Mouse (Mus musculus): ENCODE data around the gene Olfr1209. TPM values are rescaled to one million over a fixed set of nuclear protein-coding genes. Genes with fewer than 3 reads are reported as not detected.

The Olfr1209 gene
- not detected in 2 replicates for polyA plus RNA-seq (2016; fragmentation: Nextera tagmentation; extraction: Ambion mirVana)

- no peaks in the 10 kb centered on the region for H3K27me3 ChIP-seq
These were observed at the start of gene Olfr1209 for GRCm38 (mm10) chr2:88915057-88915456. Olfr1209 (minus strand) TSS chr2:88915157.

GRCm38 (mm10) chr2:88953669-88954068, 38.7 kb upstream of the Olfr1209 start, which contains the start of gene Olfr1212:
Olfr1212 (plus strand) TSS chr2:88953969.
- Histone ChIP-seq H3K4me1 (no peaks in the 10 kb centered on the region), H3K4me3 (no peak within 1 kb of the TSS), H3K4me2 (replicated peaks) (no peak within 1 kb of the TSS), H3K9ac (replicated peaks) (no peak within 1 kb of the TSS), H3K9me3 (no peaks in the 10 kb centered on the region), H3K27ac (replicated peaks) (no peak within 1 kb of the TSS), H3K36me3 (no peaks in the 10 kb centered on the region), H3K27me3 (no peaks in the 10 kb centered on the region)
- ATAC-seq (ENCODE audit: low FRiP score, low read depth): no peak

More at GRCm38 (mm10) chr2:88915057-88915456, at the start of gene Olfr1209:
- Histone ChIP-seq H3K36me3 (no peaks in the 10 kb centered on the region), H3K9ac (replicated peaks) (no peak within 1 kb of the TSS), H3K9me3 (no peaks in the 10 kb centered on the region), H3K27ac (replicated peaks) (no peak within 1 kb of the TSS), H3K4me3 (no peak within 1 kb of the TSS), H3K4me1 (no peaks in the 10 kb centered on the region), H3K4me2 (replicated peaks) (no peak within 1 kb of the TSS)
- 86% methylated on average over 3 of the region's 3 CpGs for WGBS
- ATAC-seq (ENCODE audit: low FRiP score, low read depth): no peak

GRCm38 (mm10) chr2:88938011-88938410, 23.1 kb upstream of the Olfr1209 start, which contains the start of gene Olfr1211:
Olfr1211 (minus strand) TSS chr2:88938111.
- Histone ChIP-seq H3K9ac (replicated peaks) (no peak within 1 kb of the TSS), H3K4me2 (replicated peaks) (no peak within 1 kb of the TSS), H3K9me3 (no peaks in the 10 kb centered on the region), H3K27ac (replicated peaks) (no peak within 1 kb of the TSS), H3K36me3 (no peaks in the 10 kb centered on the region), H3K4me3 (no peak within 1 kb of the TSS), H3K4me1 (no peaks in the 10 kb centered on the region), H3K27me3 (no peaks in the 10 kb centered on the region)
- 95% methylated on average over 1 of the region's 1 CpGs for WGBS
- no peak for ATAC-seq (ENCODE audit: low FRiP score, low read depth)

- H3K27me3 ChIP-seq: no peaks in the 10 kb centered on the region
- no peak within 1 kb of the TSS for H3K4me2 ChIP-seq (replicated peaks)
- H3K4me1 ChIP-seq: no peaks in the 10 kb centered on the region
- H3K9me3 ChIP-seq: no peaks in the 10 kb centered on the region
- ATAC-seq (ENCODE audit: low FRiP score, low read depth): no peak
- no peak within 1 kb of the TSS for H3K9ac ChIP-seq (replicated peaks)
- no peak within 1 kb of the TSS for H3K27ac ChIP-seq (replicated peaks)
- H3K4me3 ChIP-seq: no peak within 1 kb of the TSS
- no peaks in the 10 kb centered on the region for H3K36me3 ChIP-seq
These were observed 12.7 kb downstream of the Olfr1209 start, which contains the start of gene Olfr1208 for GRCm38 (mm10) chr2:88902211-88902610. Olfr1208 (minus strand) TSS chr2:88902311.

GRCm38 (mm10) chr2:88862931-88863330, 52.0 kb downstream of the Olfr1209 start, which contains the start of gene Olfr1206:
Olfr1206 (plus strand) TSS chr2:88863231.
- no peak for ATAC-seq (ENCODE audit: low FRiP score, low read depth)
- Histone ChIP-seq H3K4me1 (no peaks in the 10 kb centered on the region), H3K4me3 (no peak within 1 kb of the TSS), H3K27me3 (no peaks in the 10 kb centered on the region), H3K27ac (replicated peaks) (no peak within 1 kb of the TSS), H3K4me2 (replicated peaks) (no peak within 1 kb of the TSS), H3K9ac (replicated peaks) (no peak within 1 kb of the TSS), H3K9me3 (no peaks in the 10 kb centered on the region), H3K36me3 (no peaks in the 10 kb centered on the region)
- WGBS: 88% methylated on average over 2 of the region's 2 CpGs

Other genes starting within 250 kb of the Olfr1209 start
- not detected in 2 replicates for gene Olfr1193, start 239.5 kb downstream of the Olfr1209 start, polyA plus RNA-seq (2016; fragmentation: Nextera tagmentation; extraction: Ambion mirVana)
- gene Olfr1195, start 226.0 kb downstream of the Olfr1209 start, polyA plus RNA-seq (2016; fragmentation: Nextera tagmentation; extraction: Ambion mirVana): not detected in 2 replicates
- not detected in 2 replicates for gene Olfr1196, start 210.6 kb downstream of the Olfr1209 start, polyA plus RNA-seq (2016; fragmentation: Nextera tagmentation; extraction: Ambion mirVana)
- not detected in 2 replicates for gene Olfr1197, start 182.8 kb downstream of the Olfr1209 start, polyA plus RNA-seq (2016; fragmentation: Nextera tagmentation; extraction: Ambion mirVana)
- not detected in 2 replicates for gene Olfr1198, start 163.8 kb downstream of the Olfr1209 start, polyA plus RNA-seq (2016; fragmentation: Nextera tagmentation; extraction: Ambion mirVana)
- not detected in 2 replicates for gene Olfr1199, start 154.7 kb downstream of the Olfr1209 start, polyA plus RNA-seq (2016; fragmentation: Nextera tagmentation; extraction: Ambion mirVana)
- gene Olfr1200, start 144.7 kb downstream of the Olfr1209 start, polyA plus RNA-seq (2016; fragmentation: Nextera tagmentation; extraction: Ambion mirVana): not detected in 2 replicates
- not detected in 2 replicates for gene Olfr1201, start 122.1 kb downstream of the Olfr1209 start, polyA plus RNA-seq (2016; fragmentation: Nextera tagmentation; extraction: Ambion mirVana)
- not detected in 2 replicates for gene Olfr1202, start 100.7 kb downstream of the Olfr1209 start, polyA plus RNA-seq (2016; fragmentation: Nextera tagmentation; extraction: Ambion mirVana)
- gene Olfr1205, start 85.4 kb downstream of the Olfr1209 start, polyA plus RNA-seq (2016; fragmentation: Nextera tagmentation; extraction: Ambion mirVana): not detected in 2 replicates
- gene Olfr1204, start 65.9 kb downstream of the Olfr1209 start, polyA plus RNA-seq (2016; fragmentation: Nextera tagmentation; extraction: Ambion mirVana): not detected in 2 replicates
- gene Olfr1206, start 51.9 kb downstream of the Olfr1209 start, polyA plus RNA-seq (2016; fragmentation: Nextera tagmentation; extraction: Ambion mirVana): not detected in 2 replicates
- not detected in 2 replicates for gene Olfr1208, start 12.8 kb downstream of the Olfr1209 start, polyA plus RNA-seq (2016; fragmentation: Nextera tagmentation; extraction: Ambion mirVana)
- not detected in 2 replicates for gene Olfr1211, start 23.0 kb upstream of the Olfr1209 start, polyA plus RNA-seq (2016; fragmentation: Nextera tagmentation; extraction: Ambion mirVana)
- not detected in 2 replicates for gene Olfr1212, start 38.8 kb upstream of the Olfr1209 start, polyA plus RNA-seq (2016; fragmentation: Nextera tagmentation; extraction: Ambion mirVana)
- gene Gm13762, start 65.1 kb upstream of the Olfr1209 start, polyA plus RNA-seq (2016; fragmentation: Nextera tagmentation; extraction: Ambion mirVana): not detected in 2 replicates
- gene Olfr1214, start 77.5 kb upstream of the Olfr1209 start, polyA plus RNA-seq (2016; fragmentation: Nextera tagmentation; extraction: Ambion mirVana): not detected in 2 replicates
- gene Olfr1215, start 91.8 kb upstream of the Olfr1209 start, polyA plus RNA-seq (2016; fragmentation: Nextera tagmentation; extraction: Ambion mirVana): not detected in 2 replicates
- gene Olfr1216, start 103.2 kb upstream of the Olfr1209 start, polyA plus RNA-seq (2016; fragmentation: Nextera tagmentation; extraction: Ambion mirVana): not detected in 2 replicates
- not detected in 2 replicates for gene Olfr1217, start 116.9 kb upstream of the Olfr1209 start, polyA plus RNA-seq (2016; fragmentation: Nextera tagmentation; extraction: Ambion mirVana)
- not detected in 2 replicates for gene Olfr1218, start 146.0 kb upstream of the Olfr1209 start, polyA plus RNA-seq (2016; fragmentation: Nextera tagmentation; extraction: Ambion mirVana)
- not detected in 2 replicates for gene Olfr1219, start 168.4 kb upstream of the Olfr1209 start, polyA plus RNA-seq (2016; fragmentation: Nextera tagmentation; extraction: Ambion mirVana)
- gene Olfr1220, start 191.7 kb upstream of the Olfr1209 start, polyA plus RNA-seq (2016; fragmentation: Nextera tagmentation; extraction: Ambion mirVana): not detected in 2 replicates
- gene Olfr1221, start 202.1 kb upstream of the Olfr1209 start, polyA plus RNA-seq (2016; fragmentation: Nextera tagmentation; extraction: Ambion mirVana): not detected in 2 replicates
- not detected in 2 replicates for gene Olfr1222, start 217.9 kb upstream of the Olfr1209 start, polyA plus RNA-seq (2016; fragmentation: Nextera tagmentation; extraction: Ambion mirVana)
- not detected in 2 replicates for gene Olfr1223, start 236.4 kb upstream of the Olfr1209 start, polyA plus RNA-seq (2016; fragmentation: Nextera tagmentation; extraction: Ambion mirVana)
- not detected in 2 replicates for gene Olfr1224-ps1, start 248.9 kb upstream of the Olfr1209 start, polyA plus RNA-seq (2016; fragmentation: Nextera tagmentation; extraction: Ambion mirVana)